Mouse (Mus musculus): ENCODE measurements around the gene Esyt3. TPM values are rescaled to one million over a fixed set of nuclear protein-coding genes. Genes with fewer than 3 reads are reported as not detected.

Esyt3 gene
- polyA plus RNA-seq, 1 experiment from 2014 or later, result 0.17 TPM

GRCm38 (mm10) chr9:99365906-99366305, 7.5 kb upstream of the Esyt3 start:
- Histone ChIP-seq H3K9me3 (replicated peaks; ENCODE audit: control insufficient read depth, low read length) (no peaks in the 10 kb centered on the region), H3K4me2 (no peak overlapping the region), H3K27me3 (ENCODE audit: control insufficient read depth, insufficient read depth, low read length) (no peaks in the 10 kb centered on the region; the same call in 1 of the 2 replicates), H3K36me3 (ENCODE audit: control insufficient read depth, insufficient read depth, low read length) (no peaks in the 10 kb centered on the region), H3K9ac (ENCODE audit: low read depth, low read length) (no peak overlapping the region), H3K4me3 (ENCODE audit: low read depth, low read length) (no peak overlapping the region), H3K4me1 (ENCODE audit: control insufficient read depth, insufficient read depth, low read length) (no peaks in the 10 kb centered on the region), H3K27ac (ENCODE audit: low read depth, low read length) (no peak overlapping the region)
- no peak for ATAC-seq (replicated peaks; ENCODE audit: insufficient number of reproducible peaks, low FRiP score, low TSS enrichment)
- 64% methylated on average over 3 of the region's 3 CpGs for WGBS (ENCODE audit: insufficient replicate concordance)

GRCm38 (mm10) chr9:99363076-99363475, 4.7 kb upstream of the Esyt3 start:
- H3K9me3 ChIP-seq (replicated peaks; ENCODE audit: control insufficient read depth, low read length), result no peaks in the 10 kb centered on the region
- peaks cover 24% of the 10 kb centered on the region for H3K27me3 ChIP-seq (ENCODE audit: control insufficient read depth, insufficient read depth, low read length)
- H3K36me3 ChIP-seq (ENCODE audit: control insufficient read depth, insufficient read depth, low read length), result no peaks in the 10 kb centered on the region
- H3K4me3 ChIP-seq (ENCODE audit: low read depth, low read length), result no peak overlapping the region
- no peak for ATAC-seq (replicated peaks; ENCODE audit: insufficient number of reproducible peaks, low FRiP score, low TSS enrichment)
- no peak overlapping the region for H3K9ac ChIP-seq (ENCODE audit: low read depth, low read length)
- no peak overlapping the region for H3K27ac ChIP-seq (ENCODE audit: low read depth, low read length)
- no peak overlapping the region for H3K4me2 ChIP-seq
- 60% methylated on average over 8 of the region's 8 CpGs for WGBS (ENCODE audit: insufficient replicate concordance)
- H3K4me1 ChIP-seq (ENCODE audit: control insufficient read depth, insufficient read depth, low read length), result peaks cover 2% of the 10 kb centered on the region; the same call in 1 of the 2 replicates

GRCm38 (mm10) chr9:99361946-99362345, 3.6 kb upstream of the Esyt3 start:
- no peaks in the 10 kb centered on the region for H3K9me3 ChIP-seq (replicated peaks; ENCODE audit: control insufficient read depth, low read length)
- peaks cover 36% of the 10 kb centered on the region for H3K27me3 ChIP-seq (ENCODE audit: control insufficient read depth, insufficient read depth, low read length)
- no peaks in the 10 kb centered on the region for H3K36me3 ChIP-seq (ENCODE audit: control insufficient read depth, insufficient read depth, low read length)
- H3K4me3 ChIP-seq (ENCODE audit: low read depth, low read length), result no peak overlapping the region
- H3K27ac ChIP-seq (ENCODE audit: low read depth, low read length), result no peak overlapping the region
- no peak overlapping the region for H3K9ac ChIP-seq (ENCODE audit: low read depth, low read length)
- 78% methylated on average over 9 of the region's 9 CpGs for WGBS (ENCODE audit: insufficient replicate concordance)
- no peak overlapping the region for H3K4me2 ChIP-seq
- H3K4me1 ChIP-seq (ENCODE audit: control insufficient read depth, insufficient read depth, low read length), result peaks cover 9% of the 10 kb centered on the region; the same call in 1 of the 2 replicates
- ATAC-seq (replicated peaks; ENCODE audit: insufficient number of reproducible peaks, low FRiP score, low TSS enrichment), result no peak

GRCm38 (mm10) chr9:99359012-99359411, 655 bp upstream of the Esyt3 start:
- WGBS (ENCODE audit: insufficient replicate concordance), result 89% methylated on average over 15 of the region's 15 CpGs
- ATAC-seq (replicated peaks; ENCODE audit: insufficient number of reproducible peaks, low FRiP score, low TSS enrichment), result no peak
- H3K4me2 ChIP-seq, result no peak overlapping the region
- H3K9me3 ChIP-seq (replicated peaks; ENCODE audit: control insufficient read depth, low read length), result no peaks in the 10 kb centered on the region
- H3K27me3 ChIP-seq (ENCODE audit: control insufficient read depth, insufficient read depth, low read length), result peaks cover 60% of the 10 kb centered on the region
- no peak overlapping the region for H3K9ac ChIP-seq (ENCODE audit: low read depth, low read length)
- H3K27ac ChIP-seq (ENCODE audit: low read depth, low read length), result no peak overlapping the region
- H3K36me3 ChIP-seq (ENCODE audit: control insufficient read depth, insufficient read depth, low read length), result no peaks in the 10 kb centered on the region
- H3K4me3 ChIP-seq (ENCODE audit: low read depth, low read length), result no peak overlapping the region
- H3K4me1 ChIP-seq (ENCODE audit: control insufficient read depth, insufficient read depth, low read length), result peaks cover 9% of the 10 kb centered on the region; the same call in 1 of the 2 replicates

GRCm38 (mm10) chr9:99357561-99357920, 816 bp downstream of the Esyt3 start:
- 8% methylated on average over 19 of the region's 19 CpGs for WGBS (ENCODE audit: insufficient replicate concordance)
- H3K9ac ChIP-seq (ENCODE audit: low read depth, low read length), result peak overlapping the region; percentile 47; the same call in 1 of the 2 replicates

GRCm38 (mm10) chr9:99355971-99356370, 2.4 kb downstream of the Esyt3 start:
- Histone ChIP-seq H3K4me1 (ENCODE audit: control insufficient read depth, insufficient read depth, low read length) (peaks cover 9% of the 10 kb centered on the region; the same call in 1 of the 2 replicates), H3K27ac (ENCODE audit: low read depth, low read length) (no peak overlapping the region), H3K9me3 (replicated peaks; ENCODE audit: control insufficient read depth, low read length) (no peaks in the 10 kb centered on the region), H3K27me3 (ENCODE audit: control insufficient read depth, insufficient read depth, low read length) (peaks cover 60% of the 10 kb centered on the region), H3K36me3 (ENCODE audit: control insufficient read depth, insufficient read depth, low read length) (no peaks in the 10 kb centered on the region), H3K4me3 (ENCODE audit: low read depth, low read length) (no peak overlapping the region), H3K4me2 (no peak overlapping the region), H3K9ac (ENCODE audit: low read depth, low read length) (no peak overlapping the region)
- 32% methylated on average over 5 of the region's 5 CpGs for WGBS (ENCODE audit: insufficient replicate concordance)
- no peak for ATAC-seq (replicated peaks; ENCODE audit: insufficient number of reproducible peaks, low FRiP score, low TSS enrichment)

More at GRCm38 (mm10) chr9:99357561-99357920, 816 bp downstream of the Esyt3 start:
- peaks cover 9% of the 10 kb centered on the region; the same call in 1 of the 2 replicates for H3K4me1 ChIP-seq (ENCODE audit: control insufficient read depth, insufficient read depth, low read length)
- peaks cover 60% of the 10 kb centered on the region for H3K27me3 ChIP-seq (ENCODE audit: control insufficient read depth, insufficient read depth, low read length)
- no peak overlapping the region for H3K27ac ChIP-seq (ENCODE audit: low read depth, low read length)
- peak overlapping the region; percentile 51 for H3K4me3 ChIP-seq (ENCODE audit: low read depth, low read length)
- H3K36me3 ChIP-seq (ENCODE audit: control insufficient read depth, insufficient read depth, low read length), result no peaks in the 10 kb centered on the region
- ATAC-seq (replicated peaks; ENCODE audit: insufficient number of reproducible peaks, low FRiP score, low TSS enrichment), result no peak
- peak overlapping the region; percentile 84 for H3K4me2 ChIP-seq
- H3K9me3 ChIP-seq (replicated peaks; ENCODE audit: control insufficient read depth, low read length), result no peaks in the 10 kb centered on the region

- Histone ChIP-seq H3K27me3 (ENCODE audit: control insufficient read depth, insufficient read depth, low read length) (peaks cover 52% of the 10 kb centered on the region), H3K9me3 (replicated peaks; ENCODE audit: control insufficient read depth, low read length) (no peaks in the 10 kb centered on the region), H3K36me3 (ENCODE audit: control insufficient read depth, insufficient read depth, low read length) (no peaks in the 10 kb centered on the region), H3K4me3 (ENCODE audit: low read depth, low read length) (no peak overlapping the region), H3K9ac (ENCODE audit: low read depth, low read length) (no peak overlapping the region), H3K4me1 (ENCODE audit: control insufficient read depth, insufficient read depth, low read length) (peaks cover 9% of the 10 kb centered on the region; the same call in 1 of the 2 replicates), H3K4me2 (no peak overlapping the region), H3K27ac (ENCODE audit: low read depth, low read length) (no peak overlapping the region)
- no peak for ATAC-seq (replicated peaks; ENCODE audit: insufficient number of reproducible peaks, low FRiP score, low TSS enrichment)
- WGBS (ENCODE audit: insufficient replicate concordance), result 51% methylated on average over 5 of the region's 5 CpGs
Measured at GRCm38 (mm10) chr9:99354796-99355195, 3.6 kb downstream of the Esyt3 start.

GRCm38 (mm10) chr9:99353390-99353789, 5.0 kb downstream of the Esyt3 start:
- no peak overlapping the region for H3K9ac ChIP-seq (ENCODE audit: low read depth, low read length)
- WGBS (ENCODE audit: insufficient replicate concordance), result 55% methylated on average over 6 of the region's 6 CpGs
- H3K9me3 ChIP-seq (replicated peaks; ENCODE audit: control insufficient read depth, low read length), result no peaks in the 10 kb centered on the region
- H3K4me3 ChIP-seq (ENCODE audit: low read depth, low read length), result no peak overlapping the region
- no peak overlapping the region for H3K4me2 ChIP-seq
- no peak for ATAC-seq (replicated peaks; ENCODE audit: insufficient number of reproducible peaks, low FRiP score, low TSS enrichment)
- no peaks in the 10 kb centered on the region for H3K36me3 ChIP-seq (ENCODE audit: control insufficient read depth, insufficient read depth, low read length)
- no peak overlapping the region for H3K27ac ChIP-seq (ENCODE audit: low read depth, low read length)
- H3K27me3 ChIP-seq (ENCODE audit: control insufficient read depth, insufficient read depth, low read length), result peaks cover 39% of the 10 kb centered on the region
- H3K4me1 ChIP-seq (ENCODE audit: control insufficient read depth, insufficient read depth, low read length), result peaks cover 9% of the 10 kb centered on the region; the same call in 1 of the 2 replicates

- Histone ChIP-seq H3K36me3 (ENCODE audit: control insufficient read depth, insufficient read depth, low read length) (no peaks in the 10 kb centered on the region), H3K9me3 (replicated peaks; ENCODE audit: control insufficient read depth, low read length) (no peaks in the 10 kb centered on the region), H3K4me3 (ENCODE audit: low read depth, low read length) (no peak overlapping the region), H3K9ac (ENCODE audit: low read depth, low read length) (no peak overlapping the region), H3K27ac (ENCODE audit: low read depth, low read length) (no peak overlapping the region), H3K4me1 (ENCODE audit: control insufficient read depth, insufficient read depth, low read length) (peaks cover 6% of the 10 kb centered on the region; the same call in 1 of the 2 replicates), H3K27me3 (ENCODE audit: control insufficient read depth, insufficient read depth, low read length) (peaks cover 35% of the 10 kb centered on the region), H3K4me2 (no peak overlapping the region)
- WGBS (ENCODE audit: insufficient replicate concordance), result 68% methylated on average over 4 of the region's 4 CpGs
- ATAC-seq (replicated peaks; ENCODE audit: insufficient number of reproducible peaks, low FRiP score, low TSS enrichment), result no peak
Measured at GRCm38 (mm10) chr9:99352964-99353363, 5.4 kb downstream of the Esyt3 start.
